Comparison of ENCODE assay signal across 26 mouse cellular contexts in genomic region chr11:107631124-107631523, GRCm38 (mm10).
DNase-seq lines count a peak whose midpoint lies in the region; ATAC-seq lines count a peak whose summit lies in the region.
"Had no signal": no experiment of that assay in that cellular context is flagged by ENCODE, and none has a peak within 500 bp of the region (broad histone marks: within the 10 kb centered on the region; RNA-seq: fewer than 3 reads in every experiment).

No protein-coding gene starts in this region.

- H3K27me3 ChIP-seq in intestine, embryonic 16.5 days (replicated peaks; ENCODE audit: control insufficient read depth, insufficient read depth, low read length), result no peaks in the 10 kb centered on the region
- no peaks in the 10 kb centered on the region for H3K27me3 ChIP-seq in intestine, embryonic 15.5 days (replicated peaks)
- H3K27me3 ChIP-seq in midbrain, embryonic 13.5 days, result no peaks in the 10 kb centered on the region
- no peaks in the 10 kb centered on the region for H3K27me3 ChIP-seq in forebrain, embryonic 11.5 days (ENCODE audit: control insufficient read depth, insufficient read depth, low read length)
- H3K27me3 ChIP-seq: embryonic facial prominence, embryonic 12.5 days; embryonic facial prominence, embryonic 15.5 days; forebrain, embryonic 13.5 days; heart, embryonic 13.5 days had no signal

- H3K27ac ChIP-seq in intestine, embryonic 16.5 days (ENCODE audit: low read length), result peak overlapping the region; percentile 30
- H3K27ac ChIP-seq in intestine, embryonic 15.5 days, result no peak overlapping the region
- H3K27ac ChIP-seq in midbrain, embryonic 13.5 days, result no peak overlapping the region
- H3K27ac ChIP-seq in forebrain, embryonic 11.5 days (ENCODE audit: low read depth, low read length), result no peak overlapping the region
- H3K27ac ChIP-seq: embryonic facial prominence, embryonic 12.5 days; embryonic facial prominence, embryonic 15.5 days; forebrain, embryonic 13.5 days; heart, embryonic 13.5 days; hindbrain, embryonic 14.5 days; hindbrain, postnatal 0 days had no signal

- H3K4me2 ChIP-seq in intestine, embryonic 16.5 days (ENCODE audit: low read depth, low read length), result no peak overlapping the region
- H3K4me2 ChIP-seq in intestine, embryonic 15.5 days (replicated peaks), result no peak overlapping the region
- no peak overlapping the region for H3K4me2 ChIP-seq in midbrain, embryonic 13.5 days (replicated peaks)
- H3K4me2 ChIP-seq in forebrain, embryonic 11.5 days (ENCODE audit: low read depth, low read length, severe bottlenecking), result no peak overlapping the region
- H3K4me2 ChIP-seq: embryonic facial prominence, embryonic 12.5 days; embryonic facial prominence, embryonic 15.5 days; forebrain, embryonic 13.5 days; heart, embryonic 13.5 days; hindbrain, embryonic 14.5 days had no signal

- no peaks in the 10 kb centered on the region for H3K9me3 ChIP-seq in intestine, embryonic 16.5 days (ENCODE audit: control insufficient read depth, low read length)
- no peaks in the 10 kb centered on the region for H3K9me3 ChIP-seq in intestine, embryonic 15.5 days
- H3K9me3 ChIP-seq in midbrain, embryonic 13.5 days, result no peaks in the 10 kb centered on the region
- H3K9me3 ChIP-seq in forebrain, embryonic 11.5 days (ENCODE audit: control insufficient read depth, low read length), result no peaks in the 10 kb centered on the region
- H3K9me3 ChIP-seq: embryonic facial prominence, embryonic 12.5 days; embryonic facial prominence, embryonic 15.5 days; forebrain, embryonic 13.5 days; heart, embryonic 13.5 days had no signal

- peaks cover 4% of the 10 kb centered on the region; the same call in 1 of the 2 replicates for H3K36me3 ChIP-seq in intestine, embryonic 16.5 days (ENCODE audit: control insufficient read depth, insufficient read depth, low read length)
- peaks cover 13% of the 10 kb centered on the region for H3K36me3 ChIP-seq in intestine, embryonic 15.5 days
- peaks cover 49% of the 10 kb centered on the region for H3K36me3 ChIP-seq in midbrain, embryonic 13.5 days
- H3K36me3 ChIP-seq in forebrain, embryonic 11.5 days (ENCODE audit: control insufficient read depth, insufficient read depth, low read length), result no peaks in the 10 kb centered on the region; the same call in 1 of the 2 replicates

- no peak for ATAC-seq in intestine, embryonic 16.5 days
- ATAC-seq in intestine, embryonic 15.5 days, result no peak
- ATAC-seq in midbrain, embryonic 13.5 days, result no peak
- ATAC-seq in forebrain, embryonic 11.5 days (replicated peaks; ENCODE audit: low FRiP score), result no peak
- ATAC-seq: activated CD4-positive, CD25-positive, alpha-beta regulatory T cell, adult 4 months; forebrain, embryonic 13.5 days; forebrain, embryonic 16.5 days; hindbrain, postnatal 0 days; inflammation-experienced regulatory T-cells, adult 6 months had no signal

- no peak overlapping the region for H3K9ac ChIP-seq in intestine, embryonic 16.5 days (ENCODE audit: low read depth, low read length)
- H3K9ac ChIP-seq in intestine, embryonic 15.5 days, result no peak overlapping the region
- H3K9ac ChIP-seq in midbrain, embryonic 13.5 days (replicated peaks), result no peak overlapping the region
- no peak overlapping the region for H3K9ac ChIP-seq in forebrain, embryonic 11.5 days (ENCODE audit: low read length)
- H3K9ac ChIP-seq: embryonic facial prominence, embryonic 12.5 days; embryonic facial prominence, embryonic 15.5 days; forebrain, embryonic 13.5 days; heart, embryonic 13.5 days; hindbrain, embryonic 14.5 days had no signal

- no peak overlapping the region for H3K4me3 ChIP-seq in intestine, embryonic 16.5 days (ENCODE audit: low read length)
- H3K4me3 ChIP-seq in intestine, embryonic 15.5 days (replicated peaks), result no peak overlapping the region
- H3K4me3 ChIP-seq in midbrain, embryonic 13.5 days (replicated peaks), result no peak overlapping the region
- no peak overlapping the region for H3K4me3 ChIP-seq in forebrain, embryonic 11.5 days (ENCODE audit: low read depth, low read length)
- H3K4me3 ChIP-seq: embryonic facial prominence, embryonic 12.5 days; embryonic facial prominence, embryonic 15.5 days; forebrain, embryonic 13.5 days; heart, embryonic 13.5 days had no signal

- H3K4me1 ChIP-seq in intestine, embryonic 16.5 days (ENCODE audit: control insufficient read depth, insufficient read depth, low read length), result peaks cover 3% of the 10 kb centered on the region; the same call in 1 of the 2 replicates
- H3K4me1 ChIP-seq in intestine, embryonic 15.5 days (replicated peaks), result no peaks in the 10 kb centered on the region; the same call in 1 of the 2 replicates
- H3K4me1 ChIP-seq in midbrain, embryonic 13.5 days (replicated peaks), result no peaks in the 10 kb centered on the region
- no peaks in the 10 kb centered on the region for H3K4me1 ChIP-seq in forebrain, embryonic 11.5 days (replicated peaks; ENCODE audit: control insufficient read depth, insufficient read depth, low read length)
- H3K4me1 ChIP-seq: embryonic facial prominence, embryonic 12.5 days; embryonic facial prominence, embryonic 15.5 days; forebrain, embryonic 13.5 days; heart, embryonic 13.5 days had no signal

- DNase-seq in adrenal gland, adult (ENCODE audit: inconsistent age in 2 of 2, low spot score in 1 of 2), result peak; percentile 72 to 84
- DNase-seq in adrenal gland, postnatal 4 days (ENCODE audit: low spot score in 2 of 2), result no peak
- peak; percentile 78 for DNase-seq in adrenal gland, adult 2 months
- peak; percentile 63 for DNase-seq in adrenal gland, postnatal 14 days
- DNase-seq in forebrain, embryonic 11.5 days (ENCODE audit: low spot score), result no peak
- DNase-seq: cerebellum, adult 11 months; cerebellum, adult 2 months; cerebellum, adult 9-11 months; cerebellum, postnatal 25 days; gastrocnemius, postnatal 10 days; gastrocnemius, postnatal 36 days; heart, postnatal 14 days; heart, postnatal 4 days; kidney, adult 2 months had no signal

- 80% methylated on average over 7 of the region's 7 CpGs for WGBS in intestine, embryonic 16.5 days
- WGBS in intestine, embryonic 15.5 days, result 78% methylated on average over 7 of the region's 7 CpGs
- 94% methylated on average over 7 of the region's 7 CpGs for WGBS in midbrain, embryonic 13.5 days
- WGBS in forebrain, embryonic 11.5 days, result 91% methylated on average over 7 of the region's 7 CpGs

Comparison
In these comparisons a context has a peak if more than half of its experiments do, and no peak if none do; other contexts are left out.
1. DNase-seq: peak in adrenal gland, adult (2 of 2), adrenal gland, adult 2 months (single experiment) and adrenal gland, postnatal 14 days (single experiment); none in adrenal gland, postnatal 4 days (0 of 2) and forebrain, embryonic 11.5 days (single experiment).